Mouse (Mus musculus) thymus, adult 2 months (tissue): ENCODE data around the gene Lbx2. TPM values are rescaled to one million over a fixed set of nuclear protein-coding genes. Genes with fewer than 3 reads are reported as not detected.

Experiments used
- DNase-seq: peaks from one replicate; pipeline ENCODE4 v3.0.0; 2021
- H3K27ac ChIP-seq: fragments of 200-500 bp; 2 replicates; pipeline ENCODE4 v1.5.1; 2012; ENCODE audit warnings: low read length, control low read depth; ENCODE audit not compliant: control insufficient read depth, insufficient read depth
- H3K27me3 ChIP-seq: fragments of 200-500 bp; 2 replicates; pipeline ENCODE4 v1.6.1; 2012; ENCODE audit warnings: mild to moderate bottlenecking, low read length, moderate library complexity, mixed read lengths; ENCODE audit not compliant: control insufficient read depth, insufficient read depth
- H3K36me3 ChIP-seq: fragments of 200-500 bp; 2 replicates; pipeline ENCODE4 v1.6.1; 2012; ENCODE audit warnings: mild to moderate bottlenecking, low read length, moderate library complexity; ENCODE audit not compliant: control insufficient read depth, insufficient read depth
- H3K4me1 ChIP-seq: fragments of 200-500 bp; replicated peaks from 2 replicates; pipeline ENCODE4 v1.6.1; 2012; ENCODE audit warnings: low read length; ENCODE audit not compliant: control insufficient read depth, insufficient read depth
- H3K4me3 ChIP-seq: fragments of 200-500 bp; 2 replicates; pipeline ENCODE4 v1.5.1; 2012; ENCODE audit warnings: mild to moderate bottlenecking, low read length, control low read depth, moderate library complexity; ENCODE audit not compliant: control insufficient read depth, insufficient read depth
- CTCF ChIP-seq: fragments of 200-500 bp; IDR thresholded peaks from 2 replicates; pipeline ENCODE4 v1.5.1; 2012; ENCODE audit warnings: mild to moderate bottlenecking, control low read depth, low read length, moderate library complexity, borderline replicate concordance; ENCODE audit not compliant: control insufficient read depth, poor library complexity, insufficient read depth; ENCODE audit errors: extremely low read depth
- POLR2A ChIP-seq: fragments of 200-500 bp; IDR thresholded peaks from 2 replicates; pipeline ENCODE4 v1.6.1; 2012; ENCODE audit warnings: mild to moderate bottlenecking, low read length, control low read depth, moderate library complexity; ENCODE audit not compliant: control insufficient read depth, poor library complexity, insufficient read depth; ENCODE audit errors: extremely low read depth
- WGBS: fragments of 180-500 bp; shearing (Covaris S2); methylation state at CpG from one replicate; pipeline ENCODE4 v1.1.7; 2018; 5-methylcytosine and 5-hydroxymethylcytosine counted together
- polyA plus RNA-seq: library from polyadenylated mRNA; depleted of rRNA; stranded (reverse); fragments of >200 nt; gene quantifications from 2 replicates; pipeline ENCODE4 v1.2.3, GENCODE M21; 2012

The Lbx2 gene
- polyA plus RNA-seq, 1 experiment: 2.1 TPM

DNA sequence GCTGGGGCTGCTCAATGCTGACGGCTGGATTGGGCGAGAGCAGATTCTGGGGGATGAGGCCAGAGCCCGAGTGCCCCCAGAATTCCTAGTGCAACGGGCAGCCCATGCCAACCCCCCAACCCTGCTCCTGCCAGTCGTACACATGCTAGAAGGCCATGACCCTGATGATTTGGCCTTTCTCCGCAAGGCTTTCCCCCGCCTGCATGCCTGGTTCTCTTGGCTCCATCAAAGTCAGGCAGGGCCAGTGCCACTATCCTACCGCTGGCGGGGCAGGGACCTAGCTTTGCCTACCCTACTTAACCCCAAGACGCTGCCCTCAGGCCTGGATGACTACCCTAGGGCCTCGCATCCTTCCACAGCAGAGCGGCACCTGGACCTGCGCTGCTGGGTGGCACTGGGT lies 31.4 kb downstream of the Lbx2 start:
- 99% methylated on average over 13 of the region's 13 CpGs for WGBS
- no peak overlapping the region for H3K4me3 ChIP-seq
- H3K27ac ChIP-seq: no peak overlapping the region
- no peaks in the 10 kb centered on the region for H3K27me3 ChIP-seq
- no peak for DNase-seq
- no peak for TF ChIP-seq POLR2A
- TF ChIP-seq CTCF: no peak
- H3K36me3 ChIP-seq: no peaks in the 10 kb centered on the region
- peaks cover 32% of the 10 kb centered on the region for H3K4me1 ChIP-seq

DNA sequence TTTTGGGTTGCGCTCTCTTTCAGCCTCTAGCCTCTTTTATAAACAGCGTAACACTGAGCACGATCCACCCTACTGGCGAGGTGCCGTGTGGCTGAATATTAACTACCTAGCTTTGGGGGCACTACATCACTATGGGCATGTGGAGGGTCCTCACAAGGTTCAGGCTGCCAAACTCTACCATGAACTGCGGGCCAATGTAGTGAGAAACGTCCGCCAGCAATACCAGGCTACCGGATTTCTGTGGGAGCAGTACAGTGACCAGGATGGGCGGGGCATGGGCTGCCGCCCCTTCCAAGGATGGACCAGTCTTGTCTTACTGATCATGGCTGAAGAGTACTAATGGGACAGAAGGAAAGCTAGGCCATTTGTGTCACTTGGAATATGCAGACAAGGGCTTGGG lies 32.2 kb downstream of the Lbx2 start:
- Histone ChIP-seq H3K4me1 (peaks cover 32% of the 10 kb centered on the region), H3K27ac (no peak overlapping the region), H3K27me3 (no peaks in the 10 kb centered on the region), H3K36me3 (no peaks in the 10 kb centered on the region), H3K4me3 (no peak overlapping the region)
- TF ChIP-seq POLR2A: no peak
- no peak for TF ChIP-seq CTCF
- WGBS: 97% methylated on average over 11 of the region's 11 CpGs
- DNase-seq: no peak

GRCm38 (mm10) chr6:83118825-83119733 lies 32.9 kb downstream of the Lbx2 start:
- no peak for TF ChIP-seq POLR2A
- TF ChIP-seq CTCF: no peak
- whole genome bisulfite sequencing: 36% methylated on average over 14 of the region's 14 CpGs
- H3K27ac ChIP-seq: no peak overlapping the region
- DNase-seq: peak; percentile 31
- H3K4me3 ChIP-seq: no peak overlapping the region
- H3K4me1 ChIP-seq: peaks cover 35% of the 10 kb centered on the region
- no peaks in the 10 kb centered on the region for H3K36me3 ChIP-seq
- no peaks in the 10 kb centered on the region for H3K27me3 ChIP-seq

DNA sequence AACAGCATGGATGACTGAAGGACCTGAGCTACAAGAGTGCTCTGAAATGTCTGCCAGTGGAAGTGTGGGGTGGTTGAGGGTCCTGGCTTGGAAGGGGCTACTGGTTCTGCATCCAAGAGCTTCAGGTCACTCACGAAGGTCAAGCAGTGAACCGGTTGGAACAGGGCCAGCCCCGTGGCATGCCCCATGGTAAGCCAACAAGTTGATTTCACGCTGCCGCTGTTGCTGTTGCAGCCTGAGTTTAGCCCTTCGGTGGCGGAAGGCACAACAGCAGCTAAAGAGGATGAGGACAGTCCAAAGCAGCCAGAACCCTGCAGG lies 33.5 kb downstream of the Lbx2 start:
- TF ChIP-seq POLR2A (no peak), CTCF (no peak)
- Histone ChIP-seq H3K36me3 (no peaks in the 10 kb centered on the region), H3K4me3 (no peak overlapping the region), H3K27ac (no peak overlapping the region), H3K4me1 (peaks cover 40% of the 10 kb centered on the region), H3K27me3 (no peaks in the 10 kb centered on the region)
- no peak for DNase-seq
- WGBS: 17% methylated on average over 7 of the region's 7 CpGs

DNA sequence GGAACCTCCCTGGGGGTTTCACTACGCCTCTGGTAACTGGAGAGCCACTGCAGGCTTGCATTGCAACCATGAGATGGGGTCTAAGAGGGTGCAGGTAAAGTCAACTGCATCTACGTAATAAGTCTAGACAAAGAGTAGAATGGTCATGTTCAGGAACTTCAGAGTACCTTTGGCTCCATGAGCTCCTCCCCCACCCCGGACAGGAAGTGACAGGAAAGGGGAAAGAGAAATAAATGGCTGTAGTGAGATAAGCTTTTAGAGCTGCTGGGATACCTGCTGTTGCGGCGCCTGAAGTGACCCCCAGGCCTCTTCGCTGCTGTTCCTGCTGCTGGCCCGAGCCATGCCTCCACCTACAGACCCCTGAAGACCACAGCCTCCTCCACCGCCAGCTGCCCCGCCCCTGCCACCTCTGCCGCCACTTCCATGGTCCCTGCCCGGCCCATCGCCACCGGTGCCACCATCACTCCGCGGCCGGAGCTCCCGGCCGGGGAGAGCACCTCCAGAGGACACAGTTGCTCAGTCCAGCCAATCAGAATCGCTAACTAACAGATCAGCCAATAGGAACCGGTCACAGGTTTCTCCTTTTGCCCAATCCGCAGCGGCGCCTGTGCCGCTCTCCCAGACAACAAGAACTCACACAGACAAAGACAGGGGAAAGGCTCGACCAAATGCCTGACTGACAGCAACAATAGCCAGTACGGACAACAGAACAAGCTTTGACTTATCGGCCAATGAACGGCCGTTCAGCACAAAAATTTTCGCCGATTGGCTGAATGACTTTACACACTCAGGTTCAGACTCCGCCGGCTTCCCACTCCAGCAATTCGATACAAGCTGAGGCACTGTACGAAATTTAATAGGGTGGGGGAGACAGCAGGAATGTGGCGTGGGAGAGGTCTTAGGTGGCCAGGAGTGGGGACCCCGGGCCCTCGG lies 35.0 kb downstream of the Lbx2 start, which contains the start of gene Wbp1:
Gene Wbp1, minus strand, starts transcription at position 630 of the 933 bp plus-strand sequence.
- no peaks in the 10 kb centered on the region for H3K36me3 ChIP-seq
- DNase-seq: peak; percentile 94
- H3K27ac ChIP-seq: peak within 1 kb of the TSS; percentile 70
- TF ChIP-seq CTCF: peak; percentile 62; the same call in 1 of the 2 replicates
- TF ChIP-seq POLR2A: peak; percentile 91
- peaks cover 36% of the 10 kb centered on the region for H3K4me1 ChIP-seq
- 1% methylated on average over 38 of the region's 38 CpGs for WGBS
- H3K4me3 ChIP-seq: peak within 1 kb of the TSS; percentile 89
- H3K27me3 ChIP-seq: no peaks in the 10 kb centered on the region
